Comparison of ENCODE assay signal across 12 mouse cellular contexts in genomic region chr7:30669229-30669628, GRCm38 (mm10). TPM values are rescaled to one million over a fixed set of nuclear protein-coding genes. Genes with fewer than 3 reads are reported as not detected.
A peak's percentile ranks its signal among the peaks of the same experiment; 100 is the strongest.
DNase-seq lines count a peak whose midpoint lies in the region; ATAC-seq lines count a peak whose summit lies in the region.
"Had no signal": no experiment of that assay in that cellular context is flagged by ENCODE, and none has a peak within 500 bp of the region (broad histone marks: within the 10 kb centered on the region; RNA-seq: fewer than 3 reads in every experiment).

No protein-coding gene starts in this region.

- peak; percentile 9 for DNase-seq in adrenal gland, postnatal 10 days
- no peak for DNase-seq in adrenal gland, postnatal 14 days
- DNase-seq in midbrain, embryonic 11.5 days (ENCODE audit: low spot score, missing footprints), result peak; percentile 84
- peak; percentile 58 for DNase-seq in naive thymus-derived CD4-positive, alpha-beta T cell, adult 2 months (ENCODE audit: low read depth)
- DNase-seq: heart, postnatal 14 days; thymus, adult 18-20 months had no signal

- no peak overlapping the region for H3K27ac ChIP-seq in midbrain, embryonic 11.5 days (ENCODE audit: low read depth, low read length)
- H3K27ac ChIP-seq in midbrain, embryonic 13.5 days, result no peak overlapping the region
- no peak overlapping the region for H3K27ac ChIP-seq in kidney, embryonic 15.5 days
- H3K27ac ChIP-seq: embryonic facial prominence, embryonic 15.5 days had no signal

- H3K4me2 ChIP-seq in midbrain, embryonic 11.5 days, result no peak overlapping the region
- no peak overlapping the region for H3K4me2 ChIP-seq in midbrain, embryonic 13.5 days (replicated peaks)
- H3K4me2 ChIP-seq in kidney, embryonic 15.5 days, result no peak overlapping the region
- H3K4me2 ChIP-seq: embryonic facial prominence, embryonic 15.5 days had no signal

- no peak for ATAC-seq in midbrain, embryonic 11.5 days (ENCODE audit: low FRiP score)
- no peak for ATAC-seq in midbrain, embryonic 13.5 days
- peak; percentile 43; the same call in 1 of the 2 replicates for ATAC-seq in common myeloid progenitor, adult 5-6 weeks (replicated peaks; ENCODE audit: low read depth, poor library complexity, severe bottlenecking)
- ATAC-seq in activated CD4-positive, CD25-positive, alpha-beta regulatory T cell, adult 4 months, result no peak
- no peak for ATAC-seq in kidney, embryonic 15.5 days (replicated peaks; ENCODE audit: low FRiP score)

- H3K9me3 ChIP-seq in midbrain, embryonic 11.5 days (ENCODE audit: control insufficient read depth, low read length), result no peaks in the 10 kb centered on the region
- H3K9me3 ChIP-seq in midbrain, embryonic 13.5 days, result no peaks in the 10 kb centered on the region
- H3K9me3 ChIP-seq in kidney, embryonic 15.5 days (replicated peaks), result no peaks in the 10 kb centered on the region
- H3K9me3 ChIP-seq: embryonic facial prominence, embryonic 15.5 days had no signal

- no peaks in the 10 kb centered on the region for H3K27me3 ChIP-seq in midbrain, embryonic 11.5 days (ENCODE audit: control insufficient read depth, insufficient read depth, low read length)
- peaks cover 6% of the 10 kb centered on the region; the same call in 1 of the 2 replicates for H3K27me3 ChIP-seq in midbrain, embryonic 13.5 days
- H3K27me3 ChIP-seq in kidney, embryonic 15.5 days, result no peaks in the 10 kb centered on the region
- H3K27me3 ChIP-seq: embryonic facial prominence, embryonic 15.5 days had no signal

- H3K4me1 ChIP-seq in midbrain, embryonic 11.5 days (ENCODE audit: control insufficient read depth, insufficient read depth, low read length), result peaks cover 6% of the 10 kb centered on the region; the same call in 1 of the 2 replicates
- H3K4me1 ChIP-seq in midbrain, embryonic 13.5 days (replicated peaks), result peaks cover 10% of the 10 kb centered on the region
- H3K4me1 ChIP-seq in kidney, embryonic 15.5 days, result peaks cover 10% of the 10 kb centered on the region

- WGBS in midbrain, embryonic 11.5 days, result 51% methylated on average over 3 of the region's 3 CpGs
- WGBS in midbrain, embryonic 13.5 days, result 39% methylated on average over 3 of the region's 3 CpGs
- 42% methylated on average over 3 of the region's 3 CpGs for WGBS in kidney, embryonic 15.5 days

- H3K4me3 ChIP-seq in midbrain, embryonic 11.5 days (ENCODE audit: low read depth, low read length), result no peak overlapping the region
- H3K4me3 ChIP-seq in midbrain, embryonic 13.5 days (replicated peaks), result no peak overlapping the region
- no peak overlapping the region for H3K4me3 ChIP-seq in kidney, embryonic 15.5 days (replicated peaks)
- H3K4me3 ChIP-seq: embryonic facial prominence, embryonic 15.5 days had no signal

- no peaks in the 10 kb centered on the region for H3K36me3 ChIP-seq in midbrain, embryonic 11.5 days (ENCODE audit: control insufficient read depth, insufficient read depth, low read length)
- no peaks in the 10 kb centered on the region for H3K36me3 ChIP-seq in midbrain, embryonic 13.5 days
- no peaks in the 10 kb centered on the region for H3K36me3 ChIP-seq in kidney, embryonic 15.5 days
- H3K36me3 ChIP-seq: embryonic facial prominence, embryonic 15.5 days had no signal

- no peak overlapping the region for H3K9ac ChIP-seq in midbrain, embryonic 11.5 days (ENCODE audit: low read length)
- no peak overlapping the region for H3K9ac ChIP-seq in midbrain, embryonic 13.5 days (replicated peaks)
- H3K9ac ChIP-seq in kidney, embryonic 15.5 days, result no peak overlapping the region
- H3K9ac ChIP-seq: embryonic facial prominence, embryonic 15.5 days had no signal

RNA-seq across cellular contexts. Expression of gene Pmis2, which starts 2.2 kb away (rescaled TPM):
- not detected for total RNA-seq in adrenal gland, postnatal 10 days (2021)
- total RNA-seq in adrenal gland, postnatal 14 days (2021), result not detected in 2 replicates
- polyA plus RNA-seq in midbrain, embryonic 11.5 days (2014; fragmentation: Nextera tagmentation; extraction: Ambion mirVana), result not detected in 2 replicates
- polyA plus RNA-seq in midbrain, embryonic 13.5 days (2015; fragmentation: Nextera tagmentation; extraction: Ambion mirVana), result not detected in 2 replicates
- total RNA-seq in common myeloid progenitor, adult 5-6 weeks (2017), result not detected in 2 replicates
- not detected for polyA plus RNA-seq in activated CD4-positive, CD25-positive, alpha-beta regulatory T cell, adult 4 months (2017; shearing (Covaris generic))
- not detected in 2 replicates for polyA plus RNA-seq in kidney, embryonic 15.5 days (2015; fragmentation: Nextera tagmentation; extraction: Ambion mirVana)
- polyA plus RNA-seq: embryonic facial prominence, embryonic 15.5 days; limb, embryonic 14.5 days had no signal

RNA-seq across cellular contexts. Expression of gene Haus5, which starts 4.4 kb away (rescaled TPM):
- total RNA-seq in adrenal gland, postnatal 10 days (2021), result 10 to 100 TPM; 10.5 to 12.4 TPM
- total RNA-seq in adrenal gland, postnatal 14 days (2021), result 10.4 and 11.9 TPM in 2 replicates
- polyA plus RNA-seq in midbrain, embryonic 11.5 days (2014; fragmentation: Nextera tagmentation; extraction: Ambion mirVana), result 51.0 and 52.4 TPM in 2 replicates
- 34.2 and 37.0 TPM in 2 replicates for polyA plus RNA-seq in midbrain, embryonic 13.5 days (2015; fragmentation: Nextera tagmentation; extraction: Ambion mirVana)
- total RNA-seq in common myeloid progenitor, adult 5-6 weeks (2017), result 17.2 and 27.1 TPM in 2 replicates
- polyA plus RNA-seq in activated CD4-positive, CD25-positive, alpha-beta regulatory T cell, adult 4 months (2017; shearing (Covaris generic)), result 10 to 100 TPM; 20.0 to 20.4 TPM
- 58.0 and 61.1 TPM in 2 replicates for polyA plus RNA-seq in kidney, embryonic 15.5 days (2015; fragmentation: Nextera tagmentation; extraction: Ambion mirVana)

RNA-seq across cellular contexts. Expression of gene Rbm42, which starts 19.1 kb away (rescaled TPM):
- 10 to 100 TPM; 64.5 to 72.9 TPM for total RNA-seq in adrenal gland, postnatal 10 days (2021)
- 78.2 and 81.2 TPM in 2 replicates for total RNA-seq in adrenal gland, postnatal 14 days (2021)
- 112 and 138 TPM in 2 replicates for polyA plus RNA-seq in midbrain, embryonic 11.5 days (2014; fragmentation: Nextera tagmentation; extraction: Ambion mirVana)
- 130 and 153 TPM in 2 replicates for polyA plus RNA-seq in midbrain, embryonic 13.5 days (2015; fragmentation: Nextera tagmentation; extraction: Ambion mirVana)
- total RNA-seq in common myeloid progenitor, adult 5-6 weeks (2017), result 39.4 and 47.8 TPM in 2 replicates
- 10 to 100 TPM; 25.6 to 37.9 TPM for polyA plus RNA-seq in activated CD4-positive, CD25-positive, alpha-beta regulatory T cell, adult 4 months (2017; shearing (Covaris generic))
- 118 and 119 TPM in 2 replicates for polyA plus RNA-seq in kidney, embryonic 15.5 days (2015; fragmentation: Nextera tagmentation; extraction: Ambion mirVana)

RNA-seq across cellular contexts. Expression of gene 2200002J24Rik, which starts 29.5 kb away (rescaled TPM):
- 1 to 10 TPM in 1 of 2 experiments, not detected in 1; 2.6 TPM for total RNA-seq in adrenal gland, postnatal 10 days (2021)
- 1.4 and 3.4 TPM in 2 replicates for total RNA-seq in adrenal gland, postnatal 14 days (2021)
- not detected in 2 replicates for polyA plus RNA-seq in midbrain, embryonic 11.5 days (2014; fragmentation: Nextera tagmentation; extraction: Ambion mirVana)
- polyA plus RNA-seq in midbrain, embryonic 13.5 days (2015; fragmentation: Nextera tagmentation; extraction: Ambion mirVana), result not detected in 2 replicates
- not detected in 2 replicates for total RNA-seq in common myeloid progenitor, adult 5-6 weeks (2017)
- polyA plus RNA-seq in activated CD4-positive, CD25-positive, alpha-beta regulatory T cell, adult 4 months (2017; shearing (Covaris generic)), result not detected
- polyA plus RNA-seq in kidney, embryonic 15.5 days (2015; fragmentation: Nextera tagmentation; extraction: Ambion mirVana), result 0.58 TPM in 1 of 2 replicates, not detected in the other
- total RNA-seq: heart, postnatal 14 days had no signal

RNA-seq across cellular contexts. Expression of gene Etv2, which starts 33.6 kb away (rescaled TPM):
- total RNA-seq in adrenal gland, postnatal 10 days (2021), result not detected
- not detected in 2 replicates for total RNA-seq in adrenal gland, postnatal 14 days (2021)
- not detected in 2 replicates for polyA plus RNA-seq in midbrain, embryonic 11.5 days (2014; fragmentation: Nextera tagmentation; extraction: Ambion mirVana)
- polyA plus RNA-seq in midbrain, embryonic 13.5 days (2015; fragmentation: Nextera tagmentation; extraction: Ambion mirVana), result not detected in 2 replicates
- not detected in 2 replicates for total RNA-seq in common myeloid progenitor, adult 5-6 weeks (2017)
- not detected for polyA plus RNA-seq in activated CD4-positive, CD25-positive, alpha-beta regulatory T cell, adult 4 months (2017; shearing (Covaris generic))
- polyA plus RNA-seq in kidney, embryonic 15.5 days (2015; fragmentation: Nextera tagmentation; extraction: Ambion mirVana), result not detected in 2 replicates
- total RNA-seq: heart, postnatal 14 days had no signal
- polyA plus RNA-seq: embryonic facial prominence, embryonic 15.5 days; limb, embryonic 14.5 days had no signal
